Mouse (Mus musculus): ENCODE data around the gene Ngfr. TPM values are rescaled to one million over a fixed set of nuclear protein-coding genes. Genes with fewer than 3 reads are reported as not detected.

The Ngfr gene
- polyA plus RNA-seq (2014; fragmentation: Illumina TruSeq; extraction: RNeasy Lipid Tissue Mini Kit (QIAGEN cat#74804); ENCODE audit: low read depth, low replicate concordance) = 0.47 TPM

DNA sequence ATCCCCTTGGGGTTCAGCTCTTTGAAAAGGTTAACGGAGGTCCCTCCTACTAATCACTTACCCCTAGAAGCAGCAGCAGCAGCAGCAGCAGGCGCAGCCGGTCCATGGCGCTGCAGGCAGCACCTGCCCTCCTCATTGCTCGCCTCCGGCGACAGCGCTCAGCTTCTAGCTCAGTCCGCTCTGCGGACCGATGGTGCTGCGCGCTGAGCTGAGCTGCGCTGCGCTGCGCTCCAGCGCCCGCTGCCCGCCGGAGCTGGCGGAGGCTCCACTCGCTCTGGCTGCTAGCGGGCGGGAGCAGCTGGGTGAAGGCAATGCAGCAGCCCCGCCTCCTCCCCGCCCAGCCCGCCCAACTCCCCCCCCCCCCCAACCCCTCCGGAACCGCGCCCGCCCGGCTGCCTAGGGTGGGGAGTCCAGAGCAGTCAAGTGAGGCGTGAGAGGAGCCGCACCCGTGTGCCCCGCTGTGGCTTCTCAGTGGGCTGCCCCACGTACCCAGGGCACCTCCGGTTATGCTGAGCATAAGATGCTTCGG, at the start of gene Ngfr:
Gene Ngfr, minus strand, starts transcription at position 313 of the 529 bp plus-strand sequence.

Other genes starting within 250 kb of the Ngfr start
- 59.2 TPM for gene Slc35b1, start 203.0 kb downstream of the Ngfr start, polyA plus RNA-seq (2014; fragmentation: Illumina TruSeq; extraction: RNeasy Lipid Tissue Mini Kit (QIAGEN cat#74804); ENCODE audit: low read depth, low replicate concordance)
- gene Spop, start 173.7 kb downstream of the Ngfr start, polyA plus RNA-seq (2014; fragmentation: Illumina TruSeq; extraction: RNeasy Lipid Tissue Mini Kit (QIAGEN cat#74804); ENCODE audit: low read depth, low replicate concordance) = 158 TPM
- gene Nxph3, start 73.2 kb downstream of the Ngfr start, polyA plus RNA-seq (2014; fragmentation: Illumina TruSeq; extraction: RNeasy Lipid Tissue Mini Kit (QIAGEN cat#74804); ENCODE audit: low read depth, low replicate concordance) = not detected
- gene Phb, start 79.2 kb upstream of the Ngfr start, polyA plus RNA-seq (2014; fragmentation: Illumina TruSeq; extraction: RNeasy Lipid Tissue Mini Kit (QIAGEN cat#74804); ENCODE audit: low read depth, low replicate concordance) = 5.2 TPM
- gene Zfp652, start 124.9 kb upstream of the Ngfr start, polyA plus RNA-seq (2014; fragmentation: Illumina TruSeq; extraction: RNeasy Lipid Tissue Mini Kit (QIAGEN cat#74804); ENCODE audit: low read depth, low replicate concordance) = 27.3 TPM
- 0.22 TPM for gene B130006D01Rik, start 135.9 kb upstream of the Ngfr start, polyA plus RNA-seq (2014; fragmentation: Illumina TruSeq; extraction: RNeasy Lipid Tissue Mini Kit (QIAGEN cat#74804); ENCODE audit: low read depth, low replicate concordance)
- 0.28 TPM for gene Phospho1, start 236.8 kb upstream of the Ngfr start, polyA plus RNA-seq (2014; fragmentation: Illumina TruSeq; extraction: RNeasy Lipid Tissue Mini Kit (QIAGEN cat#74804); ENCODE audit: low read depth, low replicate concordance)
- gene Gngt2, start 249.5 kb upstream of the Ngfr start, polyA plus RNA-seq (2014; fragmentation: Illumina TruSeq; extraction: RNeasy Lipid Tissue Mini Kit (QIAGEN cat#74804); ENCODE audit: low read depth, low replicate concordance) = 3.2 TPM

All from sigmoid colon, adult 10 weeks (tissue).